Mouse (Mus musculus): ENCODE measurements around the gene Dysf.

GRCm38 (mm10) chr6:84020002-84020401 is 11.6 kb downstream of the Dysf start:
- TF ChIP-seq CTCF (IDR thresholded peaks at IDR 0.05; ENCODE audit: borderline replicate concordance, insufficient read depth, low read depth, low read length), result no peak
- no peak for TF ChIP-seq POLR2A (IDR thresholded peaks at IDR 0.05; ENCODE audit: borderline replicate concordance, insufficient read depth, low read length)
